Mouse (Mus musculus) neural tube, embryonic 14.5 days (tissue): ENCODE data around the gene Dpysl4. TPM values are rescaled to one million over a fixed set of nuclear protein-coding genes. Genes with fewer than 3 reads are reported as not detected.

Experiments
- ATAC-seq: fragments of 200-750 bp; cut with Nextera tagmentation; 2 replicates; pipeline ENCODE4 v1.8.0; 2017; ENCODE audit warnings: low read depth, mild to moderate bottlenecking, moderate TSS enrichment, moderate library complexity
- H3K27ac ChIP-seq: fragments of 300-500 bp; sonication (generic); 2 replicates; pipeline ENCODE4 v1.5.1; 2014; ENCODE audit warnings: low read depth, mild to moderate bottlenecking, control low read depth, low read length, moderate library complexity, mixed read lengths
- H3K27me3 ChIP-seq: fragments of 300-500 bp; sonication (generic); 2 replicates; pipeline ENCODE4 v1.6.1; 2014; ENCODE audit warnings: low read length; ENCODE audit not compliant: control insufficient read depth, insufficient read depth
- H3K36me3 ChIP-seq: fragments of 300-500 bp; sonication (generic); 2 replicates; pipeline ENCODE4 v1.6.1; 2014; ENCODE audit warnings: low read length, mixed read lengths; ENCODE audit not compliant: control insufficient read depth, insufficient read depth
- H3K4me1 ChIP-seq: fragments of 300-500 bp; sonication (generic); 2 replicates; pipeline ENCODE4 v1.6.1; 2014; ENCODE audit warnings: low read length; ENCODE audit not compliant: control insufficient read depth, insufficient read depth
- H3K4me2 ChIP-seq: fragments of 300-500 bp; sonication (generic); 2 replicates; pipeline ENCODE4 v1.6.1; 2014; ENCODE audit warnings: mild to moderate bottlenecking, low read depth, low read length, control low read depth
- H3K4me3 ChIP-seq: fragments of 300-500 bp; sonication (generic); 2 replicates; pipeline ENCODE4 v1.5.1; 2014; ENCODE audit warnings: low read depth, low read length, control low read depth, mixed read lengths
- H3K9ac ChIP-seq: fragments of 300-500 bp; sonication (generic); replicated peaks from 2 replicates; pipeline ENCODE4 v1.6.1; 2014; ENCODE audit warnings: low read depth, mild to moderate bottlenecking, control low read depth, low read length, mixed read lengths
- H3K9me3 ChIP-seq: fragments of 300-500 bp; sonication (generic); 2 replicates; pipeline ENCODE4 v1.6.1; 2016; ENCODE audit warnings: low read length; ENCODE audit not compliant: control insufficient read depth
- WGBS: fragments of 180-500 bp; shearing (Covaris S2); extraction: QIAGEN DNeasy Blood & Tissue Kit; methylation state at CpG from one replicate; pipeline ENCODE4 v1.1.7; 2014; 5-methylcytosine and 5-hydroxymethylcytosine counted together
- polyA plus RNA-seq: library from polyadenylated mRNA; unstranded; fragments of >200 nt; fragmentation: Nextera tagmentation; extraction: Ambion mirVana; gene quantifications from 2 replicates; pipeline ENCODE4 v1.2.1, GENCODE M21; 2014

Dpysl4 gene
- polyA plus RNA-seq, 1 experiment from 2014 or later, result 256 TPM

DNA sequence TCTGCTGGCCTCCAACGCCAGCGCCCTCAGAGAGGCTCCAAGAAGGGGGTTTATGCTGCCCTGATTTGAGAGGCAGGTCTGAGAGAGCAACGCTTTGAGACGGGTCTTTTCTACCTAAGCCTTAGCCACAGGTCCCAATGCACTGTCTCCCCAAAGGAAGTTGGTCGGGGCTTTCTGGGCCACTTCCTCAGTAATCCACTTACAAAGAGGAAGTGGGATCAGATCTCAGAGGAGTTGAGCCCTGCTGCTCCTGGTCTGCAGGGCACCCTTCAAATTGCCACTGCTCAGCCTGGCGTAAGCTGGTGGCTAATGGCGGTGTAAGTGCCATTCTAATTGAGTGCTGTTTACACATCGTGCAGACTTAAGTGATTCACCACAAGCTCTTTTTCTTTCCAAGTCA, 45.7 kb downstream of the Dpysl4 start:
- ATAC-seq, result no peak
- Histone ChIP-seq H3K9me3 (no peaks in the 10 kb centered on the region), H3K27me3 (no peaks in the 10 kb centered on the region), H3K4me1 (peaks cover 5% of the 10 kb centered on the region), H3K27ac (no peak overlapping the region), H3K36me3 (no peaks in the 10 kb centered on the region), H3K4me3 (no peak overlapping the region), H3K9ac (no peak overlapping the region), H3K4me2 (no peak overlapping the region)
- WGBS, result 69% methylated on average over 8 of the region's 8 CpGs

DNA sequence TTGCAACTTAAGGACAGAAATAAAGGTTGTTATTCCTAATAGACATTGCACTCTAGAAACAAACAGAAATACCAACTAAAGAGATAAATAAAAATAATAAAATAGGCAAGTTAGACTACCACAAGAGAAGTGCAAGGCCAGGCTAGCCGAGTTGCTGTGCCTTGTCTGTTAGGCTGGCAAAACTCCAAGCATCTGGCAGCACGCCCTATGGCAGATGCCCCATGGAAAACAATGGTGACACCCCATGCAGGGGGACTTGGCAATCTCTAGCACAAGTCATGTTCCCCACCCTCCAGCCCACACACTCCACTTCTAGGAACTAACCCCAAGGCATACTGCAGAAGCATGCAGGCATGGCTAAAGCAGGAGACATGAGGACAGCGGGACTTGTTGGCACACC, 47.6 kb downstream of the Dpysl4 start:
- Histone ChIP-seq H3K27me3 (no peaks in the 10 kb centered on the region), H3K4me2 (no peak overlapping the region), H3K9me3 (no peaks in the 10 kb centered on the region), H3K9ac (no peak overlapping the region), H3K36me3 (no peaks in the 10 kb centered on the region), H3K4me3 (no peak overlapping the region), H3K4me1 (peaks cover 10% of the 10 kb centered on the region), H3K27ac (no peak overlapping the region)
- no peak for ATAC-seq
- WGBS, result 54% methylated on average over 3 of the region's 3 CpGs

DNA sequence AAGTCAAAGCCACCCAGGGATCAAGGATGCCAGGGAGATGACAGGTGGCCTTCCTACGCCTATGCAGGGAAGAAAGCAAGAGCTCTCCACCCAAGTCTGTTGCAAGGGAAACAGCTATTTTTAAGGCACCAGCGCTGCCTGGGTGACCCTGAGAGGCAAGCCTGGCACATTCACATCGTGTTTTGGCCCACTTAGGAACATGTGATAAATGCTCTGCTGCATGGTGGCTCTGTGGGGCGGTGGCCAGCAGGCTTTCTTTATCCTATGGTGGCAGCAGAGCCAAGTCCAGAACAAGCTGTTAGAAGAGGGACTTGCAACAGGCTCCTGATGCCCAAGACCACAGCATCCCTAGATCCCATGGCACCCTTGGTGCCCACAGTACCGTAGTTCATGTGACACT, 49.4 kb downstream of the Dpysl4 start:
- Histone ChIP-seq H3K4me2 (no peak overlapping the region), H3K27me3 (no peaks in the 10 kb centered on the region), H3K4me1 (peaks cover 16% of the 10 kb centered on the region), H3K27ac (no peak overlapping the region), H3K36me3 (no peaks in the 10 kb centered on the region), H3K9ac (no peak overlapping the region), H3K4me3 (no peak overlapping the region), H3K9me3 (no peaks in the 10 kb centered on the region)
- WGBS, result 85% methylated on average over 5 of the region's 5 CpGs
- ATAC-seq, result no peak

DNA sequence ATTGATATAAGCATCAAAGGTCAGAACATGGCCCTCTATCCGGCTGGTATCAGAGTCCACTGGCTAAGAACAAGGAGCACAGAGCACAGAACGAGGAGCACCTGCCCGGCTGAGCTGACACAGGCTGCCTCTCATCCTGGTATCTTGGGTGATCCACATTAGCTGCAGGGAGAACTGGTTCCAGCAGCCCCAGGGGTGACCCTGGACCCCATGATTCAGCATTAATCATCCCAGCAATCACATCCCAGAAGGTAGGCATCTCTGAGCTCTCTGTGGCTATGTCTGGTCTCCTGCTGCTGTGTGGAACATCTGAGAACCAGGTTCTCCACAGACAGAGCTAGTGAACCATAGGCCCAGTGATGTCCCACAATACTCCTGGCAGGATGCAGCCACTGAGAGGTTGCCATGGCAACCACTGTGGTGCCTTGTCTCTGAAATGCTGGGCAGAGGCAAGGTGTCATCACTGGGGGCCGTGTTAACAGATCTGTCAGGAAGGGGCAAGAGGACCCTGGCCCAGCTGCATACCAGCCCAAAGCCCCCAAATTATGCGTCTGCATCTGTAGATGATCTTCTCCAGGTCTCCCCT, 51.2 kb downstream of the Dpysl4 start:
- no peaks in the 10 kb centered on the region for H3K36me3 ChIP-seq
- no peaks in the 10 kb centered on the region for H3K9me3 ChIP-seq
- H3K4me2 ChIP-seq, result no peak overlapping the region
- 61% methylated on average over 5 of the region's 5 CpGs for WGBS
- peaks cover 19% of the 10 kb centered on the region for H3K4me1 ChIP-seq
- H3K9ac ChIP-seq, result no peak overlapping the region
- no peaks in the 10 kb centered on the region for H3K27me3 ChIP-seq
- H3K4me3 ChIP-seq, result no peak overlapping the region
- H3K27ac ChIP-seq, result no peak overlapping the region
- 0 out of 2 replicates have a peak, but pooled peaks have one; percentile 23 for ATAC-seq

DNA sequence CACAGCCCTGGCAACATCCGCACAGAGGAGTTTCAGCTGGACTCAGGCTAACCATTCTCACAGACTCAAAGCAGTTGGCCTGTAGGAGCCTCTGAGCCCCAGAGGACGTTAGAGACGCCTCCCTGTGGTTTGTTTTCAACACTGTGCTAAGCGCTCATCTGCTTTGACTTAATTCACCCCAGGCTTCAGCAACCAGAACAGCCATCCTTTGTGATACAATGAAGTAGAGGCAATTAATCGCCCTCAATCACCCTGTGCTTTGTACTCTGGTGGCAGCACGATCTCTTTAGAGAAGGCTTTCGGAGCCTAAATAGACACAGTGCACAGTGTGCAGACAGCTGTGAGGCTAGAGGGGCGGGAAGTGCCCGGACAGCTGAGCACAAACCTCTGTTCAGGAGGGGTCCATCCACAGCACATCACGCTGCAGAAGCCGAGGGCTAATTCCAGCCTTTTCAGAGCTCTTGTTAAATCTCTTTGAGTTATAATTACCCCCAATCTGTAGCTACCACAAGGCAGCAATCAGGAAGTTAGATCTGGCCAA, 54.2 kb downstream of the Dpysl4 start:
- H3K4me2 ChIP-seq, result no peak overlapping the region
- H3K4me1 ChIP-seq, result peaks cover 19% of the 10 kb centered on the region
- no peaks in the 10 kb centered on the region for H3K9me3 ChIP-seq
- H3K27me3 ChIP-seq, result no peaks in the 10 kb centered on the region
- WGBS, result 4% methylated on average over 11 of the region's 11 CpGs
- peak; percentile 79 for ATAC-seq
- no peaks in the 10 kb centered on the region for H3K36me3 ChIP-seq
- H3K4me3 ChIP-seq, result no peak overlapping the region
- no peak overlapping the region for H3K9ac ChIP-seq
- H3K27ac ChIP-seq, result peak overlapping the region; percentile 35; the same call in 1 of the 2 replicates

DNA sequence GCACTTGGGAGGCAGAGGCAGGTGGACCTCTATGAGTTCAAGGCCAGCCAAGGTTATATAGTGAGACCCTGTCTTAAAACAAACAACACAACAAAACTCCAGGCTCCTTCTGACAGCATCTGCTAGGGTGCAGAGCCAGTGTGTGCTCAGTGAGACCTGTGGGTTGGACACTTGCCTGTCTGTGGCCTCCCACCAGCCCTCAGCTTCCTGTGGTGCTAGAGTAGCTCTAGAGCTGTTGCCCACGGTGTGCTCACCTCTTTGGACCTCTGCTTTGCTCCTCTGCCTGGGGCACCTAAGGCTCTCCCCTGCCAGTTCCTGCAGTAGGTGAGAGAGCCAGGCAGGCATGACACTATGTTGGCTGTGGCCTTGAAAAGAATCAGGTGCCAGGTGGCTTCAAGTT, 58.0 kb downstream of the Dpysl4 start:
- Histone ChIP-seq H3K9me3 (no peaks in the 10 kb centered on the region), H3K4me3 (no peak overlapping the region), H3K4me2 (no peak overlapping the region), H3K4me1 (peaks cover 15% of the 10 kb centered on the region), H3K27me3 (no peaks in the 10 kb centered on the region), H3K27ac (no peak overlapping the region), H3K36me3 (no peaks in the 10 kb centered on the region), H3K9ac (no peak overlapping the region)
- no peak for ATAC-seq
- 77% methylated on average over 1 of the region's 1 CpGs for WGBS

DNA sequence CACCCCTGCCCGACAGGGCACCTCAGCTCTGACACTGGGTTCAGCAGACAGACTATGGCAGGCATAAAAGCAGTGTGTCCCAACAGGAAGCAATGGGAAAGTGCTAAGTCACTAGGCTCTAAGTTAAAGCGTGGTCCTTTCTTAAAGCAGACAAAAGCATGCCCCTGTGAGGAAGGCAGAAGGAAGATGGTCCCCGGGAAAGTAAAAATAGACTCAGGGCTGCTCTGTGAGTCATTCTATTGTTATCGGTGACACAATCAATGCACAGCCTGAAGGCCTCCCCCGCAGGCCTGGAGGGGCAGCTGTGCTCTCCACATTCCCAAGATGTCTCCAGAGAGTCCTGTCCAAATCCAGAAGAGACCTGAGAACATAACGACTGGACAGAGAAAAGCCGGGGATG, 60.1 kb downstream of the Dpysl4 start:
- H3K27ac ChIP-seq, result no peak overlapping the region
- 26% methylated on average over 7 of the region's 7 CpGs for WGBS
- H3K9ac ChIP-seq, result no peak overlapping the region
- no peaks in the 10 kb centered on the region for H3K36me3 ChIP-seq
- no peak for ATAC-seq
- H3K4me2 ChIP-seq, result no peak overlapping the region
- peaks cover 4% of the 10 kb centered on the region for H3K4me1 ChIP-seq
- no peaks in the 10 kb centered on the region for H3K9me3 ChIP-seq
- H3K27me3 ChIP-seq, result no peaks in the 10 kb centered on the region
- no peak overlapping the region for H3K4me3 ChIP-seq

DNA sequence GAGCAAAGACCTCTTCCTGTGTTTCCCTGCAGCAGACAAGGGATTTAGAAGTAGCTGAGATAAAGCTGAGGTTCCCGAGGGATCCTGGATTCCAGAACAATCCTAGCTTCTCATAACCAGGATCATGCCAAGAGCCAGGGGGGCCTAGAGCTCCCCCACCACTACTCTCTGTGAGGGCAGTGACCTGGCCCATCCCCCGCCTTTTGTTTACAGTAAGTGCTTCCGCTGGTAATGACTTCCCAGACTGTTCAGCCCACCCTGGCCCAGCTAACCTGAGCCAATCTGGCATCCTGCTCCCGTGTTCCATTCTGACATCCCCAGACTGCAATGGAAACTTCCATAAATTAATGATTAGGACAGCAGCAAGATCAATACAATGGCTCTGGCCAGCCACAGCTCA, 61.6 kb downstream of the Dpysl4 start:
- Histone ChIP-seq H3K4me3 (no peak overlapping the region), H3K9ac (no peak overlapping the region), H3K4me1 (peaks cover 10% of the 10 kb centered on the region), H3K27ac (peak overlapping the region; percentile 12; the same call in 1 of the 2 replicates), H3K36me3 (no peaks in the 10 kb centered on the region), H3K9me3 (no peaks in the 10 kb centered on the region), H3K27me3 (no peaks in the 10 kb centered on the region), H3K4me2 (no peak overlapping the region)
- WGBS, result 51% methylated on average over 4 of the region's 4 CpGs
- ATAC-seq, result no peak

DNA sequence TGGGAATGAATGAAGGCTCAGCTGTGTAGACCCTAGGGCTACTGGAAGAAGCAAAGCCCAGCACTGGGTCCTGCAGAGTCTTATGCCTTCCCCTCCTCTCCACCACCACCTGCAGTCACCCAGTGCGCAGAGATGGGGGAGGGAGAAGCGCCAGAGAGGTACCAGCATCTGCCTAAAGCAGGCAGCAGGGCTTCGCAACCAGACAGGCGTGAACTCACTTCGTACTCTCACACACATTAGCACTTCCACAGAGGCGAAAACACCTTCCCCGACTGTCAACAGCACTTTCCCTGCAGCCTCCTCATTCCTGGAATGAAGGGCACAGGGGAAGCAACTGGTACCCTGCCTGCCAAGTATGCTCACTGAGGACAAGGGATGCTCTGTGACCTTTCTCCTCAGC, 63.6 kb downstream of the Dpysl4 start:
- Histone ChIP-seq H3K27ac (no peak overlapping the region), H3K4me3 (no peak overlapping the region), H3K9ac (no peak overlapping the region), H3K9me3 (no peaks in the 10 kb centered on the region), H3K4me1 (peaks cover 10% of the 10 kb centered on the region), H3K4me2 (no peak overlapping the region), H3K27me3 (no peaks in the 10 kb centered on the region), H3K36me3 (no peaks in the 10 kb centered on the region)
- ATAC-seq, result no peak
- WGBS, result 52% methylated on average over 7 of the region's 7 CpGs
